Mouse (Mus musculus) thymus, adult 2 months (tissue): ENCODE results near the gene Ptgis. TPM values are rescaled to one million over a fixed set of nuclear protein-coding genes. Genes with fewer than 3 reads are reported as not detected.
A peak's percentile ranks its signal among the peaks of the same experiment; 100 is the strongest.

Source experiments
- DNase-seq: peaks from one replicate; pipeline ENCODE4 v3.0.0; 2021
- H3K27ac ChIP-seq: fragments of 200-500 bp; 2 replicates; pipeline ENCODE4 v1.5.1; 2012; ENCODE audit warnings: low read length, control low read depth; ENCODE audit not compliant: control insufficient read depth, insufficient read depth
- H3K27me3 ChIP-seq: fragments of 200-500 bp; 2 replicates; pipeline ENCODE4 v1.6.1; 2012; ENCODE audit warnings: mild to moderate bottlenecking, low read length, moderate library complexity, mixed read lengths; ENCODE audit not compliant: control insufficient read depth, insufficient read depth
- H3K36me3 ChIP-seq: fragments of 200-500 bp; 2 replicates; pipeline ENCODE4 v1.6.1; 2012; ENCODE audit warnings: mild to moderate bottlenecking, low read length, moderate library complexity; ENCODE audit not compliant: control insufficient read depth, insufficient read depth
- H3K4me1 ChIP-seq: fragments of 200-500 bp; replicated peaks from 2 replicates; pipeline ENCODE4 v1.6.1; 2012; ENCODE audit warnings: low read length; ENCODE audit not compliant: control insufficient read depth, insufficient read depth
- H3K4me3 ChIP-seq: fragments of 200-500 bp; 2 replicates; pipeline ENCODE4 v1.5.1; 2012; ENCODE audit warnings: mild to moderate bottlenecking, low read length, control low read depth, moderate library complexity; ENCODE audit not compliant: control insufficient read depth, insufficient read depth
- CTCF ChIP-seq: fragments of 200-500 bp; IDR thresholded peaks from 2 replicates; pipeline ENCODE4 v1.5.1; 2012; ENCODE audit warnings: mild to moderate bottlenecking, control low read depth, low read length, moderate library complexity, borderline replicate concordance; ENCODE audit not compliant: control insufficient read depth, poor library complexity, insufficient read depth; ENCODE audit errors: extremely low read depth
- POLR2A ChIP-seq: fragments of 200-500 bp; IDR thresholded peaks from 2 replicates; pipeline ENCODE4 v1.6.1; 2012; ENCODE audit warnings: mild to moderate bottlenecking, low read length, control low read depth, moderate library complexity; ENCODE audit not compliant: control insufficient read depth, poor library complexity, insufficient read depth; ENCODE audit errors: extremely low read depth
- WGBS: fragments of 180-500 bp; shearing (Covaris S2); methylation state at CpG from one replicate; pipeline ENCODE4 v1.1.7; 2018; 5-methylcytosine and 5-hydroxymethylcytosine counted together
- polyA plus RNA-seq: library from polyadenylated mRNA; depleted of rRNA; stranded (reverse); fragments of >200 nt; gene quantifications from 2 replicates; pipeline ENCODE4 v1.2.3, GENCODE M21; 2012; rRNA removed

Gene Ptgis
- 6.1 and 9.9 TPM in 2 replicates for polyA plus RNA-seq

DNA sequence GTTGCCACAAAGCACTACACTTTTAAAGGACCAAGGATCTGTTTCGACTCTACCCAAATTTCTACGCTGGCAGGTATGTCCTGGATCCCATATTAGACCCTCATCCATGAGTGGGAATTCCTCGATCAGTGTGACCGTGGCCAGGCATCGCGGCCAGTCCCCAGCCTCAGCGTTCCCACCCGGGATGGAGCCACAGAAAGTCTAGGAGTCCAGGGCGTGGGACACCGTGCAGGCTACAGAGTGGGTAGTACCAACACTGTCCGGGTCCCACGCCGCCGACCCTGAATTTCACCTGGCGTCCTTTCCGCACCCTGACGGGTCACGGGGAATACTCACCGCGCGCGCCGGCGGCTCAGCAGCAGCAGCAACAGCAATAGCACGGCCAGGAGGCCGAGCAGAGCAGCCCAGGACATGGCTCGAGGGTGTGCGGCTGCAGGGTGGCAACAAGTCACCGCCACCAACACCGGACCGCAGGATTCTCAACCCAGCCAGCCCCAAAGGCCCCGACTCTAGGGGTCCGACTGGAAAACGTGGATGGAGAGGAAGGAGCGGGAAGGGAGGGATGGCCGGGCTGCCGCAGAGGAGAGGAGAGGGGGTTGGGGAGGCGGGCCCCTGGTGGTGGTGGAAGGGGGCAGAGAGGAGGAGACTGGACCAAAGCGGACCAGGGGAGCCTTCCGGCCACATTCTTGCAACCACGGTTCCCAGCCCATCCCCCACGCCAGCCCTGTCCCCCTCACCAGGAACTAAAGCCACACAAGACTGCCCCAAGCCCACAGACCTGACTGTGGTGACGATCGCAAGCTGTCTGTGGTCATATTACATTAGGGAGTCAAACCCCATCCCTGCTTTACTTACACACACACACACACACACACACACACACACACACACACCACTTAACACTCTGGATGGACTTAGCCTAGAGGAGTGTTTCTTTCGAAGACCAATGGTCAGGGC, at the start of gene Ptgis:
Gene Ptgis, minus strand, starts transcription at position 597 of the 957 bp plus-strand sequence.
- Histone ChIP-seq H3K4me1 (no peaks in the 10 kb centered on the region), H3K4me3 (no peak within 1 kb of the TSS), H3K36me3 (no peaks in the 10 kb centered on the region), H3K27me3 (peaks cover 15% of the 10 kb centered on the region), H3K27ac (no peak within 1 kb of the TSS)
- DNase-seq: no peak
- no peak for TF ChIP-seq POLR2A
- TF ChIP-seq CTCF: no peak
- 5% methylated on average over 45 of the region's 45 CpGs for WGBS

DNA sequence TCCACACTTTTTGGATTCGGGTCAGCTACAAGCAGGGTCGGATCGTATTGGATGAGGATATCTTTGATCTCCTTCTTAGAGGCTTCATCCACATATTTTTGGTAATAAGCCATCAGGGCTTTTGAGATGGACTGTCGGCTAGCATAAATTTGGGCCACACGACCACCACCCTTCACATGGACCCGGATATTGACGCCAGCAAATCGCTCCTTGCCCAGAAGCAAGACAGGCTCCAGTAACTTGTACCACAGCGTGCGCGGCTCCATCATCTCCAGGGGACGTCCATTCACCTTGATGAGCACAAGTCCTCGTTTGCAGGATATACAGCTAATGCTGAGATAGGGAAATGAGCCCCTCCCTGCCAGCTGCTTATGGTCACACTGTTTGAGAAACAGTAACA, 41.1 kb upstream of the Ptgis start:
- TF ChIP-seq CTCF (no peak), POLR2A (no peak)
- Histone ChIP-seq H3K4me3 (no peak overlapping the region), H3K36me3 (no peaks in the 10 kb centered on the region), H3K4me1 (no peaks in the 10 kb centered on the region), H3K27me3 (no peaks in the 10 kb centered on the region), H3K27ac (no peak overlapping the region)
- no peak for DNase-seq
- 94% methylated on average over 13 of the region's 13 CpGs for WGBS

DNA sequence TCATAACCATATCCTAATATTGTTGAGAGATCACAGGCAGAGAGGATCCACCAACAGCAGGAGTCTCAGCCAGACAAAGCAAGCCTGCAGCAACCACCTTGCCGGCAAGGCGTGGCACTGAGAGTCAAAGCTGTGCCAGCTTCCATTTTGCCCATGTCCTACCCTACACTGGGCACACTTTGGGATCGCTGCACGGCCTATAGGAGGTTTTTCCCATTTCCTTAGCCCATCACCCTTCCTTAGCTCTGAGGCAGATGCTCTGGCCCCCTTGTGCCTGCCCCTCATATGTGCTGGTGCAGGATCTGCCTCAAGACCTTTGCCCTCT, 40.5 kb upstream of the Ptgis start:
- TF ChIP-seq CTCF (no peak), POLR2A (no peak)
- DNase-seq: no peak
- no peak overlapping the region for H3K4me3 ChIP-seq

DNA sequence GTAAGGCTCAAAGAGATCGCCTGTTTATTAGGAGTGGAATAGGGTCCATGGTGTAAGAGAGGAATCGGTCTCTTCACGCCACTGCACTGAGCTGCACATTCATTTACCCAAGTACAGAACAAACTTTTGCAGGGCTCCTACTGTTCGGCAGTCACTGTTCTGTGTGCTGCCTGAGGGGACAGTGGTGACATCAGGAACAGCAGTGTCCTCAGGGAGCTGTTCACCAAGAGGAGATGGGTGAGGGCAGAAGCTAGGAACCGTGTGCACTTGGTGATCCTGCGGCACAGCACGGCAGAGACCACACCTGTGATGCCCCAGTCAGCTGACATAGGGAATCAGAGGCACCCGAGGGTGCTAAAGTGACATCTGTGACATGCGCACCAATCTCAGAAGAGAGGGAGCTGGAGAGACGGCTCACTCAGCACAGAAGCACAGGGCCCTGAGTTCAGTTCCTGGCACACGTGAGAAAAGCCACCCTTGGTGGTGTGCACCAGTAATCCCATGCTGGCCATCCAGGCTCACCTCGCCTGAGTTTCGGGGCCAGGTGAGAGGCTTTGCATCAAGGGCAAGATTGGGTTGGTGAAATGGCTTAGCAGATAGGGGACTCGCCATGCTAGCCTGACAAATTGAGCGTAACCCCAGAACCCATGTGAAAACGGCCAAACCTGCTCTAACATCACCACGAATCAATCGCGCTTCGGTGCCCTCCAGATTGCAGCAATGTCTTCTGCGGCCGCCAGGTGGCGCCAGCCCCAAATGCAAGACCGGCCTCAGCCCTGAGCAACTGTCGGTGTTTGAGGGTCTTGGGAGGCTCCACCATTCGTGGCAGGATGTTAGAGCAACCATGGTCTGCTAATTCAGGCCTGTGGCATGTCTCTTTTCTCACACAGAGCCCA, 39.9 kb upstream of the Ptgis start:
- peak; percentile 75 for DNase-seq
- no peaks in the 10 kb centered on the region for H3K27me3 ChIP-seq
- H3K4me1 ChIP-seq: no peaks in the 10 kb centered on the region
- no peak overlapping the region for H3K27ac ChIP-seq
- no peaks in the 10 kb centered on the region for H3K36me3 ChIP-seq
- no peak overlapping the region for H3K4me3 ChIP-seq
- TF ChIP-seq CTCF: peak; percentile 97
- TF ChIP-seq POLR2A: no peak
- 41% methylated on average over 26 of the region's 26 CpGs for WGBS

More for the DNA sequence above, 40.5 kb upstream of the Ptgis start:
- Histone ChIP-seq H3K36me3 (no peaks in the 10 kb centered on the region), H3K27me3 (no peaks in the 10 kb centered on the region), H3K4me1 (no peaks in the 10 kb centered on the region), H3K27ac (no peak overlapping the region)
- WGBS: 76% methylated on average over 4 of the region's 4 CpGs

DNA sequence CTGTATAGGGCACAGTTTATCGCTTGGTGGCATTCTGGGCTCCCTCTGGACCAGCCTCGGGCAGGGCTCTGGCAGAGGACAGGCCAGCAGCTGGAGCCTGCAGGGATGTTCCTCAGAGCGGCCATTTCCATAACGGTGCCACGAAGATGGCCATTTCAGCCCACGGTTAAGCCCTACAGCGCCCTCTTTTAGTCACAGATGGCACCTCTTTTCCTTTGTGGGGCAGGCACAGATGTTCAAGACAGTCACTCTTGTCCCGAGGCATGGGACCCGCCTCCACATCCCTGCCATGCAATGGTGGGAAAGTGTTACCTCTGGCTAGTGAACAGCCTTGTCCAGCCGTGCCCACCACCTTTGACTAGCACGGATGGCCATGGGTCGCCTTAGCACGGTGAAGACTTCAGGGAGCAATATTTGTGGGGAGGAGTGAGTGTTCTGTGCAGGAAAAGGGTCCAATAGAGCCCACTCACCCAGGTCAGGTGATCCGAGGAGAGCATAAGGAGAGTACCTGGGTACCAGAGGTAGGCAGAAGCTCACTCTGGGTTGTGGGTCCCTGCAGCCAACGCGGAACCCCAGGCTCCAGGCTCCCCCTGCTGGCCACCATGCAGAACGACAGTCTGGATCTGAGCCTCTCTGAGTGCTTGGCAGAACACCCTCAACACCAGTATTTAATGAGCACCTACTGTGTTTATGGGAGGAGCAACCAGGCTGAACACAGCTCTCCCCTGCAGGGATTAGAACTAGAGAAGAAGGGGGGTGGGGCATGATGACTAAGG, 38.5 kb upstream of the Ptgis start:
- WGBS: 53% methylated on average over 17 of the region's 17 CpGs
- no peak for TF ChIP-seq POLR2A
- peak; percentile 90 for TF ChIP-seq CTCF
- H3K36me3 ChIP-seq: no peaks in the 10 kb centered on the region
- H3K27me3 ChIP-seq: no peaks in the 10 kb centered on the region
- no peak overlapping the region for H3K4me3 ChIP-seq
- no peak overlapping the region for H3K27ac ChIP-seq
- H3K4me1 ChIP-seq: no peaks in the 10 kb centered on the region
- DNase-seq: peak; percentile 51

DNA sequence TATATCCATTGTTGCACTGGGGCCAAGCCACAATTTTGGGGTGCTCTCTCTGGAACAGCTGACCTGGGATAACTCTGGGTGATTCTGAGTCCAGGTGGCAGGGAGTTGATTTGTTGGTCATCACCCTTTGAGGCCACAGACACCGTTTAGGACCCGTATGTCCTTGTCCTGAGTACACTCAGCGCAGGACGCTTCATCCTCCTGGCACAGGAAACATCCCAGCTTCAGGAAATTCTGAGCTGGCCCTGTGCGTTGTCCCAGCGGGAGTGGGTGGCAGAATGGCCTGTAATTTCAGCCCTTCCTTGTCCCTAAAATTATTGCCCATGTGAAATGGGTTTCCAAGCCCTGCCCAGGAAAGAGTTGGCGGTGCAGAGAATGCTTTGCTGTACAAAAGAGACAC, 37.6 kb upstream of the Ptgis start:
- Histone ChIP-seq H3K27ac (no peak overlapping the region), H3K4me3 (no peak overlapping the region), H3K36me3 (no peaks in the 10 kb centered on the region), H3K4me1 (no peaks in the 10 kb centered on the region), H3K27me3 (no peaks in the 10 kb centered on the region)
- WGBS: 79% methylated on average over 7 of the region's 7 CpGs
- TF ChIP-seq CTCF (no peak), POLR2A (no peak)
- no peak for DNase-seq
